Mouse (Mus musculus) induced T-regulatory cell, adult 2 months (primary cell): ENCODE results near the gene Gabarap.
A peak's percentile ranks its signal among the peaks of the same experiment; 100 is the strongest.
"Not testable (repeated sequence)": the region's sequence is repeated elsewhere in the genome, so short reads cannot be mapped to it uniquely, and the experiment has no call there.

Source experiments
- DNase-seq: peaks from one replicate; pipeline ENCODE4 v3.0.0-alpha.2; 2012; ENCODE audit warnings: low read depth

Gabarap gene

GRCm38 (mm10) chr11:69990850-69991691 lies at the start of gene Gabarap:
TSS of gene Gabarap (plus strand) at chr11:69991143.
- DNase-seq = peak; percentile 99

- DNase-seq = no peak
These were observed 45.7 kb upstream of the Gabarap start for GRCm38 (mm10) chr11:69945216-69945615.

GRCm38 (mm10) chr11:69945997-69946891 lies 44.7 kb upstream of the Gabarap start:
- no peak for DNase-seq

- DNase-seq = no peak
These were observed 43.4 kb upstream of the Gabarap start for GRCm38 (mm10) chr11:69947337-69948065.

GRCm38 (mm10) chr11:69948066-69948762 lies 42.7 kb upstream of the Gabarap start, which contains the start of gene Slc2a4:
TSS of gene Slc2a4 (minus strand) at chr11:69948188.
- DNase-seq = peak; percentile 93

GRCm38 (mm10) chr11:69948763-69949150 lies 42.2 kb upstream of the Gabarap start:
- DNase-seq = peak; percentile 95

- DNase-seq = peak; percentile 53
These were observed 40.0 kb upstream of the Gabarap start for GRCm38 (mm10) chr11:69950807-69951459.

GRCm38 (mm10) chr11:69952274-69952673 lies 38.7 kb upstream of the Gabarap start:
- peak; percentile 28 for DNase-seq

GRCm38 (mm10) chr11:69953267-69953915 lies 37.6 kb upstream of the Gabarap start:
- DNase-seq = no peak

GRCm38 (mm10) chr11:69955618-69956017 lies 35.3 kb upstream of the Gabarap start:
- not testable (repeated sequence) for DNase-seq

GRCm38 (mm10) chr11:69956218-69956617 lies 34.7 kb upstream of the Gabarap start:
- peak; percentile 40 for DNase-seq

GRCm38 (mm10) chr11:69960616-69961015 lies 30.3 kb upstream of the Gabarap start:
- DNase-seq = peak; percentile 59

- DNase-seq = peak; percentile 44
These were observed 29.1 kb upstream of the Gabarap start for GRCm38 (mm10) chr11:69961841-69962240.

- DNase-seq = no peak
These were observed 26.2 kb upstream of the Gabarap start, which contains the start of gene Cldn7 for GRCm38 (mm10) chr11:69964650-69965270. TSS of gene Cldn7 (plus strand) at chr11:69964779.

- peak; percentile 35 for DNase-seq
These were observed 25.5 kb upstream of the Gabarap start for GRCm38 (mm10) chr11:69965271-69966005.

GRCm38 (mm10) chr11:69966006-69966859 lies 24.7 kb upstream of the Gabarap start:
- peak; percentile 47 for DNase-seq

- DNase-seq = no peak
These were observed 24.0 kb upstream of the Gabarap start for GRCm38 (mm10) chr11:69966860-69967517.
